Comparison of ENCODE assay signal across 8 mouse cellular contexts in the genomic region with DNA sequence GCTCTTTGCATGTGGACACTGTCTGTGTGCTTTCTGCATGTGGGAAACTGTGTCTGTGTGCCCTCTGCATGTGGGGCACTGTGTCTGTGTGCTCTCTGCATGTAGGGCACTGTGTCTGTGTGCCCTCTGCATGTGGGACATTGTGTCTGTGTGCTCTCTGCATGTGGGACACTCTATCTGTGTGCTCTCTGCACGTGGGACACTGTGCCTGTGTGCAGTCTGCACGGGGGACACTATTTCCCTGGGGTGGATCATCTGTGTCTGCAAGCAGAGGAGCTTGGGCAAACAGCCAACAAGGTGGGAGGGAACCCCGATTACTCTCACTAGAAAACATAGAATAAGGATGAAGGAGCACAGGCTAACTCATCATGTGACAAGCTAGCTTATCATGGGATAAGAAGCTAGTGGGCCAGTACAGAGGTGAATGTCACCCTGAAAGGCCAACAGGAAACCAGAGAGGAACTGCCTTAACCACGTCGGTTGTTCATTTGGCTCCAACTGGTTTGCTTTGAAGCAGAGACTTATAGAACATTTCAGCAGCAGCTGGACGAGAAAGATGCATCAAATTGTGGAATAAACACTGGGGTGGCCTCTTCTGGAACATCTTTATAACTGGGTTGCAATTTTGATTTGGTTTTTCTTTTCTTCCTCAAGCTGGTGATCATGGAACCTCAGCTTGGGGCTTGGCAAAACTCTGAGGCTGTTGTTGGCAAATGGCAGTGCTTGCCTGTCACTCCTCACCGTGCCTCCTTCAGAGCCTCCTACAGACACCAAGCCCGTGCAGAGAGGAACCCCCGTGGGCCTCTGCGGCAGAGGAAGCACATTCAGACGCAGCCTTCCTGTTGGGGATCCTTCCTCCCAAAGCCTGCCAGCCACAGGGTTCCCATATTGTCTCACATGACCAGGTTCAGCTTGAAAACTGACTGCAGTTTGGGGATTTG. TPM values are rescaled to one million over a fixed set of nuclear protein-coding genes. Genes with fewer than 3 reads are reported as not detected.
DNase-seq lines count a peak whose midpoint lies in the region; ATAC-seq and TF ChIP-seq lines count a peak whose summit lies in the region.

No protein-coding gene starts in this region.

- no peaks in the 10 kb centered on the region for H3K36me3 ChIP-seq in embryonic facial prominence, embryonic 12.5 days
- no peaks in the 10 kb centered on the region for H3K36me3 ChIP-seq in megakaryocyte, embryonic 14.5 days (replicated peaks; ENCODE audit: low read length)

- 37% methylated on average over 11 of the region's 11 CpGs for WGBS in embryonic facial prominence, embryonic 12.5 days

- intact Hi-C loops in gastrocnemius, adult 2 months (cut with DNase I): no loop called here

- no peak overlapping the region for H3K4me2 ChIP-seq in embryonic facial prominence, embryonic 12.5 days (replicated peaks)

- ATAC-seq in embryonic facial prominence, embryonic 12.5 days (ENCODE audit: insufficient number of reproducible peaks, insufficient read depth, low FRiP score, low TSS enrichment): no peak

- peaks cover 17% of the 10 kb centered on the region; the same call in 1 of the 2 replicates for H3K4me1 ChIP-seq in embryonic facial prominence, embryonic 12.5 days
- peaks cover 40% of the 10 kb centered on the region for H3K4me1 ChIP-seq in megakaryocyte, embryonic 14.5 days

- H3K9ac ChIP-seq in embryonic facial prominence, embryonic 12.5 days: no peak overlapping the region

- no peaks in the 10 kb centered on the region for H3K27me3 ChIP-seq in embryonic facial prominence, embryonic 12.5 days
- peaks cover 24% of the 10 kb centered on the region for H3K27me3 ChIP-seq in megakaryocyte, embryonic 14.5 days (replicated peaks)

- DNase-seq in gastrocnemius, adult 2 months: peak; percentile 31
- no peak for DNase-seq in gastrocnemius, postnatal 10 days
- peak; percentile 84 for DNase-seq in 416B (ENCODE audit: low read depth)
- peak; percentile 9 to 51 for DNase-seq in kidney, postnatal 25 days
- DNase-seq in thymus, postnatal 25 days: peak; percentile 76
- no peak for DNase-seq in ovary, postnatal 36 days (ENCODE audit: low spot score)

- no peak for TF ChIP-seq CTCF in gastrocnemius, adult 2 months (IDR thresholded peaks at IDR 0.05)

- 0 out of 2 replicates have a peak overlapping the region, but pooled peaks have one; percentile 24 for H3K27ac ChIP-seq in gastrocnemius, adult 2 months
- peak overlapping the region; percentile 59; the same call in 1 of the 2 replicates for H3K27ac ChIP-seq in embryonic facial prominence, embryonic 12.5 days

- no peak overlapping the region for H3K4me3 ChIP-seq in gastrocnemius, adult 2 months
- H3K4me3 ChIP-seq in embryonic facial prominence, embryonic 12.5 days: no peak overlapping the region
- H3K4me3 ChIP-seq in megakaryocyte, embryonic 14.5 days (replicated peaks): peak overlapping the region; percentile 87

- no peaks in the 10 kb centered on the region for H3K9me3 ChIP-seq in embryonic facial prominence, embryonic 12.5 days
- no peaks in the 10 kb centered on the region for H3K9me3 ChIP-seq in megakaryocyte, embryonic 14.5 days

RNA-seq across cellular contexts. Expression of a gene that starts 20.9 kb away (rescaled TPM):
- under 1 TPM; 0.43 to 0.61 TPM for total RNA-seq in gastrocnemius, adult 2 months (2021)
- total RNA-seq in gastrocnemius, postnatal 10 days (2021): 1 to 10 TPM; 2.3 to 3.6 TPM
- 17.3 and 19.9 TPM in 2 replicates for polyA plus RNA-seq in embryonic facial prominence, embryonic 12.5 days (2016; fragmentation: Nextera tagmentation; extraction: Ambion mirVana)
- polyA plus RNA-seq in megakaryocyte, embryonic 14.5 days (2012; ENCODE audit: insufficient read depth, low replicate concordance): 1.4 TPM in 1 of 2 replicates, not detected in the other

Comparison
In these comparisons a context has a peak if more than half of its experiments do, and no peak if none do; other contexts are left out.
1. DNase-seq: peak in gastrocnemius, adult 2 months (single experiment), 416B (single experiment), kidney, postnatal 25 days (2 of 2) and thymus, postnatal 25 days (single experiment); none in gastrocnemius, postnatal 10 days (single experiment) and ovary, postnatal 36 days (single experiment).